Mouse (Mus musculus): Measurements from ENCODE around the gene Higd1c.
"Not testable (repeated sequence)": the region's sequence is repeated elsewhere in the genome, so short reads cannot be mapped to it uniquely, and the experiment has no call there.

Higd1c gene

DNA sequence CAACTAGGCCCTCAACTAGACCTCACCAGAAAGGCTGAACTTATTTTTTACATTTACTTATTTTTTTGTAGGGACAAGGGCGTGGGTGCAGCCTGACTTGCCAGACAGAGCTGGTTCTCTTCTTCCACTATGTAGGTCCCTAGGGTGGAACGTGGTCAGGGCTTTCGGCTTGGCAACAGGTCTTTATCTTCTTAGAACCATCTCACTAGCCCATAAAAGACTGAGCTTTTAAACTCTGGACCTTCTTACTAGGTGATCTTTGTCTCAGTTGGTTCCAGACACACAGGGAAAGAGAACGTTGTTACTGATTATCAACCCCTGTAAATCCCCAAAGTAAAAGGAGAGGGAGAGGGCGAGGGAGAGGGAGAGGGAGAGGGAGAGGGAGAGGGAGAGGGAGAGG, 49.0 kb downstream of the Higd1c start:
- no peak for DNase-seq

DNA sequence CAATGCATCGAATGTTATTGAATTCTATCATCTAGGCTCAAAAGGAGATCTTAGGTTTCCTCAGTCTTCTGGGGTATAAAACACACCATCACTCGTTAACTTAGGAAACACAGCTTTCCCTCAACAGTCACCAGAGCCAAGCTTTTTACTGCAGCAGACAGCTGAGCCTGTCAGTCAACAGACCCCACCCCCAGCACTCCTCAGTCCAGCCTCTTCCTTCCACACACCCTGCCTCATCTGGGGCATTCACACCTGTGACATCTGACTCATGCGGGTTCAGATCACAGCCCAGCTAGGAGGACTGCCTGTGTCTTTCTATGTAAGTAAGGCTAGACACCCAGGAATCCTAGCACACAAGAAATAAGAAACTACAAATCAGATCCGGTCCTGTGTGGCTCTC, 49.7 kb downstream of the Higd1c start:
- DNase-seq = peak; percentile 51

- DNase-seq = no peak
Measured at GRCm38 (mm10) chr15:100414942-100415341, 50.6 kb downstream of the Higd1c start.

DNA sequence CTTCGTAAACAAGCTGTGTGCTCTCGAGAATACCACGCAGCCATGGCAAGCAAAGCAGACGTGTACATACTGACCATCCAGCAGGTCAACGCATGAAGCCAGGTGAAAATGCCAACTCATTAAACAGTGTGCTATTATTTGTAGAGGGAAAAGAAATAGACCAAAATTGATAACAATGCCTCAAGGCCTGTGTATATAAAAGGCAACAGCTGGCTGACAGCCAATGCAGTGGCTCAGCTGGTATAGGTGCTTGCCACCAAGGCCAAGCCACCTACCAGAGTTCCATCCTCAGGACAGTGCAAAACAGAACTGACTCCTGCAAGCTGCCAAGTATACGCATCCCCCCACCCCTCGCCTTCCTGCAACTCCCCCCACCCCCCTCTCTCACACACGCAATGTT, 51.3 kb downstream of the Higd1c start:
- no peak for DNase-seq

GRCm38 (mm10) chr15:100417854-100418450, 53.6 kb downstream of the Higd1c start:
- DNase-seq = no peak

DNA sequence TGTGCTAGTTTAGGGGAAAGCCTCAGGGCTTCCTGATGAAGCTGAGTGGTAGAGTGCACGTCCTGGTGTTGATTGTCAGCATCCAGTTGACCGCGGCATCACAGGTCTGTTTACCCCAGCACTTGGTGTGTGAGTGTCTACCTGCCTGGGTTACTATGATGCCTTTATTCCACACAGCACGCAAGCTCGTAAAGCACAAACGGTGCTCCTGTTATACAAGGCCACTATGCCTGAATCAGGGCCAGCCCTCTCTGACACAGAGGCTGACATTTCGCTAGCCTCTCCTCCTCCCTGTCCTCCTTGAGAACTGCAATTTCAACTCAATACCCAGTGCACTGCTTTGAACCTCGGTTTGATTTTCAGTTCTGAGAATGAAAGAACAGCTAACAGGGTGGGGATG, 55.0 kb downstream of the Higd1c start:
- peak; percentile 29 for DNase-seq

- DNase-seq = peak; percentile 78
Measured at GRCm38 (mm10) chr15:100419901-100420745, 55.8 kb downstream of the Higd1c start.

DNA sequence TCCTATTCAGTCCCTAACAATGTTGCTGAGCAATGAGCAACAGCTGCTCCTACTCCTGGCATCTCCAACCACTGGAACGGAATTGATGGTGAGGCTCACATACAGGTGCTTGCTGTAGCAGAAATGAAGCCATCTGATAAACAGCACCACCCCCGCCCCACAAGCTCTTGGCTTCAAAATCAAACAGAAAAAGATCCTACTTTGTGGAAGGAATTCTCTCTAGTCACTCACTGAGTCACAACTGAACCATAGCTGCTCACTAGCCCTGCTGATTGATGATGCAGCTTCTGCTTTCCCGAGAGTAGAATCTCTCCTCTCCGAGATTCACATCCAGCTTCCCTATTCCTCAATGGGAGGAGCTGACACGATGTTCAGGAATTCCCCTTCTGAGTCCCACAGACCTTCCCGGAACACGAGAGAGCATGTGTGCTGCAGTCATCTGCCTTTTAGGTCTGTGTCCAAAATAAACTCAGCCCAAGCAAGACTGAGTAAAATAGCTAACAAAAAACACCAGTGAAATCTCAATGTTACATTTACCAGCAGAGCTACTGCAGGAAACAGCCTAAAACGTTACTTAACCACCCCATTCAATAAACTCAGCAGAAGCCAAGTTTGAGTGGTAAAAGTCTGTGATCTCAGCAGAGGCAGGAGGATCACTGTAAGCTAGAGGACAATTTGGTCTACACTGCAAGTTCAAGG, 56.9 kb downstream of the Higd1c start:
- DNase-seq = peak; percentile 68

DNA sequence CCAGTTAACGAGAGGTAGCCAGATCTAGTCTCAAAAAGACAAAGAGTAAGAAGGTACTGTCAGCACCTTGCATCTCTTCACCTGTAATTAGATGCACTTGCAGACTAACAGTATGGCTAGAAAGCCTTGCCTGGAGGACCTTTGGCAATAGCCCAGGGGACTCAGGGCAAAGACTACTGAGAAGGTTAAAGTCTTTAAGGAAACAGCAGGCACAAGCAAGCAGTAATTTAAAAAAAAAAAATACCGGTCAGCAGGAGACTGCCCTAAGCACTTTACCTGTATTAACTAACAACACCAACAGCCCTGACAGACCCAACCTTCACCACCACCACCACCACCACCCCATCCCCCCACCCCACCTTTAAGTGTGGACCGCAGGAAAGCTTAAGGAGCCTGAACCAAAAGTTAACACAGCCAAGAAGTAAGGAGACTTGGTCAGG, 57.4 kb downstream of the Higd1c start, which contains the start of gene Gm5475:
Gene Gm5475, plus strand, starts transcription at position 390 of the 440 bp plus-strand sequence.
- not testable (repeated sequence) for DNase-seq

DNA sequence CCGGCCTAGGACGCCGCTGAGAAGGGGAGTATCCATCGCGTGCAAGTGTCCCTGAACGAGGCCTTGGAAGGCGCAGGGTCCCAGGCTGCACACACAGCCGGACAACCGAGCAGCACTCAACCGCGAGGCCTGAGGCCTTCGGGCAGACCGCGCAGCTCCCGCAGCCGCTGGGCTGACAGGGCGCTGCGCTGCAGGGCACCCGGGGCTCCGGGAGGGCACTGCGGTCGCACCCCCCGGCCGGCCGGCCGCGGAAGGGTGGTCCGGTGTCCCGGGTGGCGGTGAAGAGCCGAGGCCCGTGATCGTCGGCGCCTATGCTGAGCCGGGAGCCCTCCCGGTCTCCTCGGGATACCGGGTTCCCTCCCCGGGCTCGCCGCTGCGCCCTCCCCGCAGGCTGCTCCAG, 58.1 kb downstream of the Higd1c start:
- DNase-seq = peak; percentile 62

DNA sequence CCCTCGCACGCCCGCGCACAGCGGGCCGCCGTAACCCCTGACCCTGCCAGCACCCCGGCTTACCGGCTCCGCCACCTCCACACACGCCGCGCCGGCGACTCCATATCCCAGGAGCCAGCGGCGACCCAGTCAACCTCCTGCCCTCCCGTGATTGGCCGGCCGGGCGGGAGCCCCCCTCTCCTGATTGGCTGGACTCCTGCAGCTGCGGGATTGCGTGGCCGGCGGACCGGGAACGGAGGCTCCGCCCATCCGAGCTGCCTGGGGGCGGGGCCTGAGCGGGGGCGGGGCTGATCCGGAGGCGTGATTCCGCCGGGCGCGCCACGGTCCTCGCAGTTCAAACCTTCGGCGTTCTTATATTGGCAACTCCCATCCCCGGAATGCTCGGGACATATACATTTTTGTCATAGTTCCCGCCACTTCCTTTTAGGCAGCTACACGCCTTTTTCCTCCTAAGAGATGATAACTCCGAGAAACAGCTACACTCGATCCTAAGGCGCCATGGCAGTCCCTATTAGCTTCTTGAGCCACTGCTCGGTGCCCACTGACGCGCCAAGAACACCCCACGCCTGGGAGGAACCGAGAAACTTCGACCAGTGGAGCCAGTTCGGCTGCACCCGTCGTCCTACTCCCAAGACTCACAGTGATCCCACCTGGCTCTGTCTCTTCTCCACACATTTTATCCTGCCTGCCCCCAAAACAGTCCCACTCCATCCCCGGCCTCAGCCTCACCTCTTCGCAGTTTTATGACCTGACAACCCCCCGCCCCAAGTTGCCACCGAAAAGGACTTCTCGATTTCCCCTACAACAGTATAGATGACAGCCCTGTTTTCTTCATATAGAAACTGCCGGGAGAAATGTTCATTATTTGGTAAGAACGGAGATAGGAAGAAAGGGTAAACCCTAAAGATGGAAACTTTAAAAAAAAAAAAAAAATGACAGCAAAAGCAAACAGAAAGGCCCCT, 58.8 kb downstream of the Higd1c start:
- DNase-seq = peak; percentile 99

GRCm38 (mm10) chr15:100423916-100424315, 59.6 kb downstream of the Higd1c start:
- peak; percentile 51 for DNase-seq

- DNase-seq = no peak
Measured at GRCm38 (mm10) chr15:100424396-100425122, 60.2 kb downstream of the Higd1c start, which contains the start of gene Slc11a2. Gene Slc11a2, minus strand, starts transcription at chr15:100425072.

DNA sequence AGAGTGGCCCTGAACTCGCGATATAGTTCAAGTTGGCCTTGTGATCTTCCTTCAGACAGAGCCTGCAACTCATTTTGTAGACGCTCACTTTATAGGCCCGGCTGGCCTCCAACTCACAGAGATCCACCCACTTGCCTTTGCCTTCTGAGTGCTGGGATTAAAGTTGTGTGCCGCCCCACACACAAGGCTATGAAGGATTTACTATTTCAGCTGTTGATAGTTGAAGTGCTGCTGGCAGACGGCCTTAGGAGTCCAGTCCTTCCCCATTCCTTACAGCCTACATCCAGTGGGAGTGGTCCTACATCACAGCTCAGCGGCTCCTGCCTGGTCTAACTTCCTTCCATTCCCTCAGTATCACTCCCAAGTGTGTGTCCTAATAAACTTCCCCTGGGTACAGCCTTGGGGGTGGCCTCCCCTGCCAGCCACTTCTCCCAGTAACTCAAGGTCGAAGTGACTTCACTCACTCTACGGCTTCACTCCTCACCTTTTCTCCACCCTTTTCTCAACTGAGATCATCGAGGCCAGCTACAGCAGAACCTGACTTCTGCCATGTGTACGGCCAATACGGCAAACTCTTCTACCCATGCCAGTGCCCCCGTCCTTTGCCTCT, 64.1 kb downstream of the Higd1c start:
- DNase-seq = no peak

DNA sequence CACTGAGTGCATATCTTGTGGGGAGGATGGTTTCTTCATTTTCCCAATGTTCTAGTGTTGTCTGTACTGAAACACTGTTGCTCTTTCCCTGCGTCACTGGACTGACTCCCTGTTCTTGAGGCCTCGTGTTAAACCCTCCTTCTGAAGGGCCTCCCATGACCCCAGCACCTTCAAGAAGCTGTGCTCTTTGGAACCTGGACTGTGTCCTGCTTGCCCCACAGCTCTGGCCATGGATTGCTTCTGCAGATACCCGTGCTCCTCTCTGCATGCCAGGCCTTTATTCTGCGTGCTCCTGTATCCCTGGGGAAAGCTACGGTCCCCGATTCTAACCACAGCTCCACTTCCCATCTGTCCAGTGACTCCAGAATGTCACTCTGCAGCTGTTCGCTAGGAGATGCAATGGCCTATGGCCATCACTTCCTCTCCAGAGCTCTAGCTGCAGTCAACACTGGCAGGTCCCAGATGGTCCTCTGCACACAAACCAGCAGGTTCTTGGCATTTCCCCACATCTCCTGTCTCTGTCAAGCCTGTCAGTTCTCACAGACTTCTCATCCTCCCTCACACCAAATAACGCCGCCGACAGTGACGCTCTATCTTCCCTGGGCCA, 65.7 kb downstream of the Higd1c start:
- no peak for DNase-seq

DNA sequence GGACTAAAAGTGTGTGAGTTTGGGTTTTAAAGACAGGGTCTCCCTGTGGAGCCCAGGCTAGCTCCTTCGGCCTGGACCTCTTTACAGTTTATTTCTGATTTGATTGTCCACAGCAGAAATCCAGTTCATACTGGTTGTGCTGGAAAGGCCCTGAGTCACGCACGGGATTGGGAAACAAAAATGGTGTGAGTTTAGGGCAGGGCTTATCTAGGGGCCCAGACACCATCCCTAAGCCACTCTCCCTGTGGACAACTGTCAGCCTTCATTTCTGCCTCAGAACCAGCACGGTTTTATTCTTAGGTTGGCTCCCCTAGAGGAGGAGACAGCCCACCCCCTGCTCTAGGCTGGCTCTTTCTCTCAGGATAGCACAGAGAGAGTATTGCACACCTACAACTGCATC, 68.9 kb downstream of the Higd1c start:
- DNase-seq = peak; percentile 65
